Mouse (Mus musculus) retina, adult 2 months (tissue): Measurements from ENCODE around the gene Lrrc8c.
"Not testable (repeated sequence)": the region's sequence is repeated elsewhere in the genome, so short reads cannot be mapped to it uniquely, and the experiment has no call there.

ENCODE experiments used
- DNase-seq: peaks from one replicate; pipeline ENCODE4 v3.0.0-alpha.2; 2012; ENCODE audit warnings: low read depth, low spot score

Lrrc8c gene

DNA sequence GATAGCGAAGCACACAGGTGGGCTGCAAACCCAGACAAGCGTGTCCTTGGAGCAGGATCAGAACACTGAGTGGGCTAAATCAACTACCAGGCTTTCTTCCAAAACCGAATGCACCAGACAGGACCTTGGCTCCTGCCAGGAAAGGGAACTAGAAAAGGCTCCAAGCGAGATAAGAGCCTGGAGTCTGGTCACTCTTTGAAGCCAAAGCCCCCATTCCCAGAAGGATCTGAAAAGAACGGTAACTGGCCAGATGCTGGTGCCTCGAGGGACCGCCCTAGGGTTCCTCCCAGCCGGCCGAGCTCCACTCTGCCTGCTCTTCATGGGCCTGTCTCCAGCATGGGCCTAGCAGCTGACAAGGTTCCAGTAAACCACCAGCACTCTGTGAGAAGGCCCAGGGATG, 83.4 kb downstream of the Lrrc8c start:
- DNase-seq, result no peak

DNA sequence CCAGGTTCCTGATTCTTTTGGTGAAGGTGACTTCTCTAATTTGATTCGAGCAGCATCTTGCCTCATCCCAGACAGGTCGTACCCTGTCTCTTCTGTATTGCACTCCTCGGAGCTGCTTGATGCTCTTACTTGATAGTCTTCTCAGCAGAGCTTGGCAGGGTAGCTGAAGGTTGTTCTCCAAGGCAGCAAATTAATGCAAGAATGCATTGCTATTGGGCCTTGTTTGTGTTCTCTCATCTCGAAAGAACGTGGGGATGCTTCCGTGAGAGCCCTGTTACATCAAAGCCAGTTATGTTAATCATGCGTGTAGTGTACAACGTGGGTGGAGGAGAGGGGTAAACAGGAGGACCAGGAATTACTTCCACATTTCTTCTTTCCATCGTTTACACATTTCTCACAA, 86.5 kb downstream of the Lrrc8c start:
- DNase-seq, result no peak

- DNase-seq, result no peak
These were observed 90.5 kb downstream of the Lrrc8c start for GRCm38 (mm10) chr5:105609683-105610082.

GRCm38 (mm10) chr5:105613002-105613401, 93.8 kb downstream of the Lrrc8c start:
- no peak for DNase-seq

DNA sequence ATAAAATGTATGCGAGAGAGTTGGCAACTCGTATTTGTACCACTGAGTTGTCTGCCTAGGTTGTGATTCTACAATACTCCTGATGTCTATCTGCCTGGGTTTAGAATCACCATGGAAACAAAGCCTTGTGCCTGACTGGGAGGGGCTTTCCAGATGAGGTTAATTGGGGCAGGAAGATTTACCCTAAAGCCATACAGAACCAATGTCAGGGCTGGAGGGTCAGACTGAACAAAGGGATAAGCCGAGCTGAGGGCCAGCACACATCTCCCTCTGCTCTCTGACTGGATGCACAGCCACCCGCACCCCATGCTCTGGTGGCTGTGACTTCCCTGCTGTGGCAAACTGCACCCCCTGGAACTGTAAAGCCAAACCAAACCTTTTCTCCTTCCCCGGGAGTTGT, 94.8 kb downstream of the Lrrc8c start:
- DNase-seq, result no peak

GRCm38 (mm10) chr5:105614682-105615434, 95.7 kb downstream of the Lrrc8c start:
- no peak for DNase-seq

GRCm38 (mm10) chr5:105615871-105616454, 96.8 kb downstream of the Lrrc8c start:
- no peak for DNase-seq

- DNase-seq, result no peak
These were observed 97.3 kb downstream of the Lrrc8c start for GRCm38 (mm10) chr5:105616538-105616937.

DNA sequence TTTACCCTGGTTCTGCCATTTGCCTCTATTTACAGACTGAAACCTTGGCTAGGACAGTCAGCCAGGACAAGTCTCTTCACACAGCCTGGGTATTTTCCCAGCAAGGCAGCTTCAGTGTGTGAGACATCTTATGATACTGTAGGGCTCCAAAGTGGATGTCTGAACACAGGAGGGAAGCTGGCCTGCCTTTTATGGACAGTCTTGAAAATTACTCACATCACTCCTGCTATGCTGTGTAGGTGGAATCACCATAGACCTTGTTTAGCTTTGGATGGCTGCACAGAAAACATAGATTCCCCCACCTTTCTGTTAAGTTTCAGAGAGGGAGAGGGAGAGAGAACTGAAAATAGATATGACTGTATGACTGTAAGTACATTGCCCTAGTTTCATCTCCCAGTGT, 99.3 kb downstream of the Lrrc8c start:
- DNase-seq, result no peak

DNA sequence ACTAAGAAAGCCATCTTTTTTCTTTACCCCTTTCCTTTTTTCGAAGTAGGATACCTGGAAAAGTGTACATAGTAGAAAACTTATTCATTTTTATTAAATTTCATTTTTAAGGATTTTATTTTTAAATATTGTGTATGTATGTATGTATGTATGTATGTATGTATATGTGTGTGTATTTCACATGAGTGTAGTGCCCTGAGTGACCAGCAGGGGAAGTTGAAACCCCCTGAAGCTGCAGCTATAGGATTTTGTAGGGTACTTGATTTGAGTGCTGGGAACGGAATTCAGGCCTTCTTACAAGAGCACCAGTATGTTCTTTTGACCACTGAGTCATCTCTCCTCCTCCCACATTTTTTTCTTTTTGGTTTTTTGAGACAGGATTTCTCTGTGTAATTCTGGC, 100.5 kb downstream of the Lrrc8c start:
- no peak for DNase-seq

DNA sequence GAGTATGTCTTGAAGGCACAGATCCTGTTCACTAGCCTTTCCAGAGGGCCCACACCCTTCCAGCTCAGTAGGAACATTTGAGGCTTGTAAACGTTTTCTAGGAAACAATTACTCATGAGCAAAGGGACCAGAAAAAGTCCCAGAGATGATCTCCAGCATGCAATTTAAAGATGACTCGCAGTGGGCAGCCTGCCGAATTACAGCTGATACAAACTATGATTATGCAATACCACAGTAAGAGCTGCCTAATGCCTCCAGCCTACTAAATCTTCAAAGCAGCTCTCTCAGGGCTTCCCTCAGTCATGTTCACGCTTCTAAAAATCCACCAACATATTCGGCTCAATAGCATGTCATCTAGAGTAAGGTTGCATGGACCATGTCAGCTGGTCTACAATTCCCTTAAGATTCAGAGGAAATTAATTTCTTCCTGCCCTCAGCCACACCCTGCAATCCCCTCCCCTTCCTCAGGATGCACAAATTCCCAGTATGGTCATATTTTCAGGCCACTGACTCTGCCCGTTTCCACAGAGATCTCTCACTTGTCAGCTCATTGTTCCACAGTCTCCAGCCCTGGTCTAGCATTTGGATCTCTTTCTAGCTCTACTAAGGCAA, 101.4 kb downstream of the Lrrc8c start:
- DNase-seq, result no peak

- no peak for DNase-seq
These were observed 104.0 kb downstream of the Lrrc8c start for GRCm38 (mm10) chr5:105623074-105623713.

DNA sequence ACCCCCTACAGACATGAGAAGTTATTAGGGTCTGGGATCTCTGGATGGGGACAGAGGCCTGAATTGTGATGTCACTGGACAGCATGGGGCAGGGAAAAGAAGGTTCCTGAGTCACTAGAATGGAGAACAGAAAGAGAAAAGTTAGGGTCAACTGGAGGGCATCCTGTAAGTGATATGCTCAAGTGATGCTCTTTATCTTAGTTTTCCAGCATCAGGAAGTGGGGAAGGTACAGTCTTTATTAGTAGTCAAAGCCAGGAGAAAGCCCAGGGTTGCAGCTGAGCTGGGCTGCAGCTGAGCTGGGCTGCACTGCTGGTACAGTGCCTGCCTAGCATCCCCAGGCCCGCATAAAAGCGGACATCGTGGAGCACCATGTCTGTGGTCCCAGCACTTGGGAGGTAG, 105.1 kb downstream of the Lrrc8c start:
- no peak for DNase-seq

GRCm38 (mm10) chr5:105625504-105626150, 106.4 kb downstream of the Lrrc8c start:
- no peak for DNase-seq

DNA sequence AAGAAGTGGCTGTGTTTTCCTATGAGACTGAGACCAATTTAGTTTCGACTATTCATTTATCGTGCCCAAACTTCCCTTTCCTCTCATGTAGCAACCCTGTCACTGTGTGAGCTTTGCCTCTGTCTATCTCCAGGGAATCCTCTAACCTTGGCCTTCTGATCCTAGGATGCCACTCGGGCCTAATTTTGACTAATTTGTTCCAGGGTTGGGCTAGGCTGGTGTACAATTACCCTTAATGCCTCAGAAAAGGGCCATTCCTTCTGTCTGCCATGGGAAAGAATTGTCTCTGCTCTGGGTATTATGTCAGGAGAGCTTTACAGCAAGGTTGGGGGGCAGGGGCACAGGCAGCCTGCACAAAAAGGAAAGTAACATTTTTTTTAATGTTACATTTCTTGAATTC, 107.2 kb downstream of the Lrrc8c start:
- no peak for DNase-seq

GRCm38 (mm10) chr5:105627093-105627492, 107.9 kb downstream of the Lrrc8c start:
- DNase-seq, result no peak

GRCm38 (mm10) chr5:105629955-105630354, 110.8 kb downstream of the Lrrc8c start:
- no peak for DNase-seq

GRCm38 (mm10) chr5:105632066-105632465, 112.9 kb downstream of the Lrrc8c start:
- DNase-seq, result no peak

DNA sequence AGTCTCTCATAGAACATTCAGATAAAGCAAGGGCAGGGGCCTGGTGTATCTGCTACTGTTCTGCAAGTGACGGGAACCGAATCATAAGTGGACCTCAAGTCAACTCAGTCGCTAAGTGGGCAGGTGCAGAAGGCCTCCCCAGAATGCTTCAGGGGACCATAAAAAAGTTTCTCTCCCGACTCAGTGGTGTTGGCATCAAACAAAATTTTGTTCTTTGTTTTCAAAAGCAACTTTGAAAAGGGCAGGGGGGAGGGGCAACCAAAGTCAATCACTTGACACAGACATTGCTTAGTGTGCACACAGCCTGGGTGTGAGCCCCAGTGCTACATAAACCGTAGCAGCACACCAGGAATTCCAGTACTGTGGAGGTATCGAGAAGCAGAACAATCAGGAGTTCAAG, 116.4 kb downstream of the Lrrc8c start:
- DNase-seq, result no peak

DNA sequence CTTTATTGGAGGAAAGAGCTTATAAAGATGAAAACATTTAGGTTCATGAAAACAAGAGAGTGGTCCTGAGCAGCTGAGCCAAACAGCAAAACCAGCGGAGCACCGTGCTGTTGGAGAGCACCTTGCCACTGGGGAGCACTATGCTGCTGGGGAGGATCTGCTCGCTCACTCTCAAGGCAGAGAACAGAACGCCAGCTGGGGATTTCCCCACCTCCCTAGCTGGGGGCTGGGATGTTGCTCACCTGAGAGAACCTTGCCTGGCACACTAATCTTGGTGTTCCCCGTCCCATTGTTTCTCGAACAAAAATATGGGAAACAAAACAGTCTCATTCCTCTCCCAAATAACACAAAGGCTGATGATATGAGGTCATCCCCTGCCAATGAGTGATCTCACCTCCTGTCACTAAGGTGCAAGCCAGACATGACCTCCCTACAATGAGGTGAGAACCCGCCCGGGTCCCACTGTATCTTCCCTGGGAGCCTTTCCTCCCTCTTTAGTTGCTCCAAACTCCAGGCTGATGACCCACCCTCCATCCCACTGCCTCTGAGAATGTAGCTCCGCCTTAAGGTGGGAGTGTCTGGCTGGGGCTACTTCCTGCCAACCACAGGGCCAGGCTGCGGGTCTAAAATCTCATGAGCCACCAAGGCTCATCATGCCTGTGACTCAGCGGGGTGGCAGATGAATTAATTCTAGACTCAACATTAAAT, 117.5 kb downstream of the Lrrc8c start:
- no peak for DNase-seq

GRCm38 (mm10) chr5:105638266-105638665, 119.1 kb downstream of the Lrrc8c start:
- DNase-seq, result not testable (repeated sequence)
